Mouse (Mus musculus): ENCODE results near the gene Nav3. TPM values are rescaled to one million over a fixed set of nuclear protein-coding genes. Genes with fewer than 3 reads are reported as not detected.
A peak's percentile ranks its signal among the peaks of the same experiment; 100 is the strongest.

Nav3 gene
- 1 to 10 TPM; 1.1 to 2.3 (median 1.4) TPM for total RNA-seq (2022)

- DNase-seq (ENCODE audit: low spot score in 2 of 2): peak; percentile 3 to 20
Observed at GRCm38 (mm10) chr10:110455838-110456493, at the start of gene Nav3. Gene Nav3 (minus strand): TSS chr10:110456204.

GRCm38 (mm10) chr10:110485306-110485705 is 29.3 kb upstream of the Nav3 start:
- DNase-seq (ENCODE audit: low spot score in 2 of 2): no peak

- no peak for DNase-seq (ENCODE audit: low spot score in 2 of 2)
Observed at GRCm38 (mm10) chr10:110484822-110485221, 28.8 kb upstream of the Nav3 start.

- no peak for DNase-seq (ENCODE audit: low spot score in 2 of 2)
Observed at GRCm38 (mm10) chr10:110479189-110479588, 23.2 kb upstream of the Nav3 start.

GRCm38 (mm10) chr10:110477689-110478314 is 21.8 kb upstream of the Nav3 start:
- DNase-seq (ENCODE audit: low spot score in 2 of 2): no peak

GRCm38 (mm10) chr10:110474107-110474506 is 18.1 kb upstream of the Nav3 start:
- DNase-seq (ENCODE audit: low spot score in 2 of 2): no peak

- no peak for DNase-seq (ENCODE audit: low spot score in 2 of 2)
Observed at GRCm38 (mm10) chr10:110469445-110469844, 13.4 kb upstream of the Nav3 start.

GRCm38 (mm10) chr10:110455063-110455837 is 754 bp downstream of the Nav3 start:
- no peak for DNase-seq (ENCODE audit: low spot score in 2 of 2)

GRCm38 (mm10) chr10:110453566-110453965 is 2.4 kb downstream of the Nav3 start:
- DNase-seq (ENCODE audit: low spot score in 2 of 2): no peak

GRCm38 (mm10) chr10:110440396-110440795 is 15.6 kb downstream of the Nav3 start:
- DNase-seq (ENCODE audit: low spot score in 2 of 2): no peak

- no peak for DNase-seq (ENCODE audit: low spot score in 2 of 2)
Observed at GRCm38 (mm10) chr10:110431078-110431477, 24.9 kb downstream of the Nav3 start.

GRCm38 (mm10) chr10:110429578-110429977 is 26.4 kb downstream of the Nav3 start:
- no peak for DNase-seq (ENCODE audit: low spot score in 2 of 2)

- DNase-seq (ENCODE audit: low spot score in 2 of 2): no peak
Observed at GRCm38 (mm10) chr10:110429052-110429451, 27.0 kb downstream of the Nav3 start.

- no peak for DNase-seq (ENCODE audit: low spot score in 2 of 2)
Observed at GRCm38 (mm10) chr10:110421533-110421932, 34.5 kb downstream of the Nav3 start.

- DNase-seq (ENCODE audit: low spot score in 2 of 2): no peak
Observed at GRCm38 (mm10) chr10:110417003-110417402, 39.0 kb downstream of the Nav3 start.

- DNase-seq (ENCODE audit: low spot score in 2 of 2): no peak
Observed at GRCm38 (mm10) chr10:110415624-110416023, 40.4 kb downstream of the Nav3 start.

GRCm38 (mm10) chr10:110413281-110413897 is 42.6 kb downstream of the Nav3 start:
- DNase-seq (ENCODE audit: low spot score in 2 of 2): no peak

GRCm38 (mm10) chr10:110402950-110403349 is 53.1 kb downstream of the Nav3 start:
- DNase-seq (ENCODE audit: low spot score in 2 of 2): no peak

- no peak for DNase-seq (ENCODE audit: low spot score in 2 of 2)
Observed at GRCm38 (mm10) chr10:110400642-110401041, 55.4 kb downstream of the Nav3 start.

- DNase-seq (ENCODE audit: low spot score in 2 of 2): no peak
Observed at GRCm38 (mm10) chr10:110398643-110399042, 57.4 kb downstream of the Nav3 start.

GRCm38 (mm10) chr10:110386476-110387197 is 69.4 kb downstream of the Nav3 start:
- DNase-seq (ENCODE audit: low spot score in 2 of 2): no peak
